ENCODE assay signal across 25 mouse cellular contexts in genomic region chr16:89679438-89679837, GRCm38 (mm10).
"Had no signal": no experiment of that assay in that cellular context is flagged by ENCODE, and none has a peak within 500 bp of the region (broad histone marks: within the 10 kb centered on the region; RNA-seq: fewer than 3 reads in every experiment).

No protein-coding gene starts in this region.

- H3K4me1 ChIP-seq: kidney, embryonic 15.5 days; limb, embryonic 13.5 days had no signal

- DNase-seq: gastrocnemius, postnatal 14 days; gastrocnemius, postnatal 36 days; heart, adult 18-20 months; heart, postnatal 14 days; heart, postnatal 36 days; kidney, adult 11 months; kidney, adult 2 months; kidney, adult 9 months; kidney, postnatal 14 days; kidney, postnatal 36 days; layer of hippocampus, adult 9-11 months; layer of hippocampus, postnatal 36 days; left cerebral cortex, postnatal 4 days; lung, adult 18-20 months had no signal

- ATAC-seq: hindbrain, postnatal 0 days; intestine, embryonic 16.5 days; liver, embryonic 12.5 days had no signal

- H3K4me3 ChIP-seq: heart, embryonic 10.5 days; heart, embryonic 12.5 days; hindbrain, embryonic 13.5 days; kidney, embryonic 15.5 days; limb, embryonic 13.5 days; limb, embryonic 15.5 days; liver, embryonic 12.5 days had no signal

- H3K9me3 ChIP-seq: heart, embryonic 10.5 days; heart, embryonic 12.5 days; hindbrain, embryonic 13.5 days; kidney, embryonic 15.5 days; limb, embryonic 13.5 days; limb, embryonic 15.5 days; liver, embryonic 12.5 days had no signal

- H3K27ac ChIP-seq: heart, embryonic 10.5 days; hindbrain, embryonic 13.5 days; hindbrain, postnatal 0 days; kidney, embryonic 15.5 days; kidney, postnatal 0 days; limb, embryonic 13.5 days; limb, embryonic 15.5 days; liver, embryonic 12.5 days; liver, embryonic 14.5 days had no signal

- H3K4me2 ChIP-seq: heart, embryonic 12.5 days; hindbrain, embryonic 13.5 days; kidney, embryonic 15.5 days; limb, embryonic 13.5 days; limb, embryonic 15.5 days; liver, embryonic 12.5 days had no signal

- H3K9ac ChIP-seq: heart, embryonic 12.5 days; hindbrain, embryonic 13.5 days; kidney, embryonic 15.5 days; limb, embryonic 13.5 days; limb, embryonic 15.5 days; liver, embryonic 12.5 days; liver, embryonic 14.5 days had no signal

- H3K27me3 ChIP-seq: heart, embryonic 12.5 days; hindbrain, embryonic 13.5 days; kidney, embryonic 15.5 days; limb, embryonic 13.5 days; limb, embryonic 15.5 days; liver, embryonic 12.5 days had no signal

- H3K36me3 ChIP-seq: heart, embryonic 10.5 days; heart, embryonic 12.5 days; hindbrain, embryonic 13.5 days; kidney, embryonic 15.5 days; limb, embryonic 13.5 days; limb, embryonic 15.5 days; liver, embryonic 12.5 days had no signal
